Mouse (Mus musculus) spleen, adult 2 months (tissue): ENCODE data around the gene Pdcd10.

Experiments used
- CTCF ChIP-seq: fragments of 200-500 bp; IDR thresholded peaks from 2 replicates; pipeline ENCODE4 v1.5.1; 2011; ENCODE audit warnings: mild to moderate bottlenecking, inconsistent platforms; ENCODE audit not compliant: insufficient read depth, insufficient read length, insufficient replicate concordance; ENCODE audit errors: extremely low read depth
- POLR2A ChIP-seq: fragments of 200-500 bp; IDR thresholded peaks from 2 replicates; pipeline ENCODE4 v1.6.1; 2011; ENCODE audit warnings: low read depth, low read length, inconsistent platforms

GRCm38 (mm10) chr3:75474657-75475056 lies 82.0 kb downstream of the Pdcd10 start:
- TF ChIP-seq POLR2A (no peak), CTCF (no peak)
